Mouse (Mus musculus): Measurements from ENCODE around the gene Gm20388.

Gene Gm20388

GRCm38 (mm10) chr8:124105869-124106268, 4195.2 kb downstream of the Gm20388 start:
- in situ Hi-C loops (cut with MboI, MseI), result no loop called here

DNA sequence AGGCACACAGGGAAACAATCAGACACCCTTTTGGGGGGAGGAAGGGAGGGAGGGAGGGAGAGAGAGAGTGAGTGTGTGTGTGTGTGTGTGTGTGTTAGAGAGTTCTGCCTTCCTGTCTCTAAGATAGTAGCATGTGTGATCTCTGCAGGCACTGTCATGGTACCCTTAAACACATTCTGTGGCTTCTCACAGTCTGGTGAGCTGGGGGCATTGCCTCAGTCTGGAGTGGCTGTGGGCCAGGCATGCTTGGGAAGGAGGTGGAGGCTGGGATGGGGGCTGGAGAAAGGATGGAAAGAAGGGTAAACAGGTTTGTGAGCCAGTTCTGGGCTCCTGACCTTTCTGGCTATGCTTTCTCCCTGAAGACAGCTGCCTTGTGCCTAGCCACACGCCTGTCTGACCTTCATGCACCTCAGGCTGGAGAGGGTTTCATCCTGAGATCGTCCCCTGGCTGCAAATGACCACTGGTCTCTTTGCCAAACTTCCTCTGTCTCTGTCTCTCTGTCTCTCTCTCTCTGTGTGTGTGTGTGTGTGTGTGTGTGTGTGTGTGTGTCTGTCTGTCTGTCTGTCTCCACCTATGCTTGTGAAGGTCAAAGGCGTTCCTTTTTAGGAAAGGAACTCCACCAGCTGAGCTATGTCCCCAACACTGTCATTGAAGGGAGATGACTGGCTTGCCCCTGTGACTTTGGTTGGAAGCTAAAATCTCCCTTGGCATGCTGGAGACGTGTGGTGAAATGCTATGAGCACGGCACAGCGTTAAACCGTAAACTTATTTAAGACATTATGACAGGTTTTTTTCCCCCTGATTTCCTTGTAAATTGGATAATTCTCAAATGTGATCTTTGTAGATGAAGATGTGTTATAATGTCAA, 4195.9 kb downstream of the Gm20388 start:
- in situ Hi-C loops (cut with MboI, MseI), result no loop called here

- in situ Hi-C loops (cut with MboI, MseI), result no loop called here
These were observed 4202.5 kb downstream of the Gm20388 start for GRCm38 (mm10) chr8:124113108-124113507.

GRCm38 (mm10) chr8:124125241-124125640, 4214.6 kb downstream of the Gm20388 start:
- in situ Hi-C loops (cut with MboI, MseI), result no loop called here

GRCm38 (mm10) chr8:124137261-124137660, 4226.6 kb downstream of the Gm20388 start:
- in situ Hi-C loops (cut with MboI, MseI), result no loop called here

DNA sequence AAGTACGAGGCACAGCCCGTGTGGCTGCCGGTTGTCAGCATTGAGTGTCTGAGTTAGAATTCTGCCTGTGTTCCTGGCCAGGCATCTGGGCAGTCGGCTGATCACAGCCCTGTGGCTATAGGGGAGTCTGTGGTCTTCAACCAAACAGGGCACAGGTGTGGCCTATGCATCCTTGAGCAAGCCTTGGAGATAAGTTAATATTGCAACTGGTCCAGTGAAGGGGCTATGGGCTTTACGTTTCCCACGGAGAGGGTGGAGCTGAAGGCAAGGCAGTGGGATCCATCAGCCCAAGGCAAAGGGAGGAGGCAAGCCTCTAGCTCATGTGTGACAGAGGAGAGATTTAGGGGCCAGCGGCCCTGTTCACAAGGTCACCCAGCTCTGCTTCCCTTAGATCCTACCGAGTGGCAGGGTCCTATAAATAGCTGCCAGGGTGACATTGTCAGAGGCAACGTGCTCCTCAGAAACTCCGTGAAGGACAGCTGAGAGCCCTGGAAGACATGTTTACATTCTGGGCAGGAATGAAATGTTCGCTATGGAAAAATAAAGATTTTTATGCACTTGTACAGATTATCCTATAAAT, 4229.7 kb downstream of the Gm20388 start:
- in situ Hi-C loops (cut with MboI, MseI), result loop anchor here (10.0 kb wide), 2 partner anchors 574 to 1804 kb away; no protein-coding TSS in a partner anchor

GRCm38 (mm10) chr8:124140868-124141431, 4230.3 kb downstream of the Gm20388 start:
- in situ Hi-C loops (cut with MboI, MseI), result loop anchor here (10.0 kb wide), 2 partner anchors 574 to 1804 kb away; no protein-coding TSS in a partner anchor

- in situ Hi-C loops (cut with MboI, MseI), result loop anchor here (10.0 kb wide), 2 partner anchors 573 to 1803 kb away; no protein-coding TSS in a partner anchor
These were observed 4231.2 kb downstream of the Gm20388 start for GRCm38 (mm10) chr8:124141681-124142391.

DNA sequence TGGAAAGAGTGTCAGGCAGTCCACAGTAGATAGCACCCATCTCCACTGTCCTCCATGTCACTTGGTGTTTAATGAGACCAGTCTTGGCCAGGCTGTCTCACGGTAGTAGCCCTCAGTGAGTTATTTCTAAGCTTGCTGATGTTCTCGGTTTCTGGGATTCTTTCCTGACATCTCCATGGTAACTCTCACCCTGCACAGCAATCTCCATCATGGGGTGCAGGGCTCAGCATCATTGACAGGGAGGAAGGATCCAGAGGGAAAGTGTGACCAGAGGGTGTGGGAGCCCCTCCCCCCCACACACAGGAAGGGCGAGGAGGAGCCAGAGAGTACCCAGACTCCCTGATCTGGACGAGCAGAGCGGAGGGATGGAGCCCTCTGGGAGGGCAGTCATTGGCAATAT, 4232.4 kb downstream of the Gm20388 start:
- in situ Hi-C loops (cut with MboI, MseI), result loop anchor here (10.0 kb wide), 2 partner anchors 572 to 1802 kb away; no protein-coding TSS in a partner anchor

DNA sequence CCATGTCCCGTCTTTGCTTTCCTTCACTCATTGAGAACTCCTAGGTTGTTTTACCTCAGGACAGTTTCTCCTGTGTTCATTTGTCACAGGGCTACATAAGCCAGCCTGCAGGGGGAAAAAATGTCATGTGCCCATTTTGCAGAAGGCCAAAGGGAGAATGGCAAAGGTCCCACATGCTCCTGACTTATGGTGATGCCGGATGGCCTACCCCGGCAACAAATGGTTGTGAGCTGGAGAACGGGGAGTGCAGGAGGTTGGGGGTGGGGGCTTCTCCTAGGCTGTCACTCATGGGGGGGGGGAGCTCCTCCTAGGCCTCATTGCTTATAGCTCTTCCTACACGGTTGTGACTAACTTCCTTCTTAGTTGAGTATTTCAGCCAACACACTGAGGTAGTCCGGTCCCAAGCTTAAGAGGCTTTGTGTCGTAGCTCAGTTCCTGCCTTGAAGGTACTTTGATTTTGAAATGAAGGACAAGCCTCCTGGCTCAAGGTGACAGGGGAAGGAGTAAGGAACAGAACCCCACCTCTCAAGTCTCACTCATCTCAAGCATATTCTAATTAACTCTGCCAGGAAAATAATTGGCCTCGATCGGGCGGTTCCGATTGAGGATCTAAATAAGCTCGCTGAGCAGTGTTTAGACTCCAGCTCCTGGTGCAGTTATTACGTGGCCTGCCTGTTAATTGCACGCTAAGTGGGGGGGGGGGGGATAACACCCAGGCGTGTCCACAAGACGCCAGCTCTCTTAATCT, 4233.4 kb downstream of the Gm20388 start:
- in situ Hi-C loops (cut with MboI, MseI), result loop anchor here (10.0 kb wide), 2 partner anchors 571 to 1801 kb away; no protein-coding TSS in a partner anchor

- in situ Hi-C loops (cut with MboI, MseI), result loop anchor here (10.0 kb wide), 2 partner anchors 570 to 1800 kb away; no protein-coding TSS in a partner anchor
These were observed 4234.0 kb downstream of the Gm20388 start for GRCm38 (mm10) chr8:124144619-124144980.

DNA sequence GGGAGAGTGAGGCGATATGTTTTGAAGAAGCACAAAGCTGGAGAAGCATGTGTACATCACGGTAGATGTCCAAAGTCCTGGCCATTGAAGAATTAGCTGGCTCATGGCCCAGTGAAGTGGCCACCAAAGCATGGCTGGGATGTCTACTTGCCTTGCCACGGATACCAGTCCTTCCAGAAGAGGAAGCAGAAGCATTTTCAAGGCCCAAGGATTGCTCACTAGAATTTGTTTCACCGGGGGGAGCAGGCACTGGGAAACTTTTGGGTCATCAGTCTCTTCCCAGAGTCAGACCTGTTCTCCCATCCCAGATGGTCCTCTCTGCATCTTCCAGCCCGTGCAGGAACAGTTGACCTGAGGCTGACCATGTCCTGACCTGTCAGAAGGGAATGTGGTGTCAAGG, 4235.6 kb downstream of the Gm20388 start:
- in situ Hi-C loops (cut with MboI, MseI), result loop anchor here (10.0 kb wide), 2 partner anchors 569 to 1799 kb away; no protein-coding TSS in a partner anchor

GRCm38 (mm10) chr8:124150009-124150408, 4239.4 kb downstream of the Gm20388 start:
- in situ Hi-C loops (cut with MboI, MseI), result no loop called here

DNA sequence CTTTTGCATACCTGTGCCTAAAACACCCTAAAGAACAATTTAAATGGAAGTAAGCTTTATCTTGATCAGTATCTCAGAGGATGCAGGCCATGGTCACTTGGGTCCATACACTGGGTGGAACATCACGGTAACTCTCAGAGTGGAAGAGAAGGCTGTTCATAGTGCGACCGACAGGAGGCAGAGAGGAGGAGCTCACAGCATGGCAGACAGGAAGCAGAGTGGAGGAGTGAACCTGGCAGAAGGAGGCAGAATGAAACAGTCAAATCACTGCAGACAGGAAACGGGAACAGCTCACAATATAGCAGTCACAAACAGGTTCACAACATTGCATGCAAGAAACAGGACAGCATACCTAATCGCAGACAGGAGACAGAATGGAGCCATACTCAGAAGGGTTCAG, 4239.9 kb downstream of the Gm20388 start:
- in situ Hi-C loops (cut with MboI, MseI), result no loop called here

DNA sequence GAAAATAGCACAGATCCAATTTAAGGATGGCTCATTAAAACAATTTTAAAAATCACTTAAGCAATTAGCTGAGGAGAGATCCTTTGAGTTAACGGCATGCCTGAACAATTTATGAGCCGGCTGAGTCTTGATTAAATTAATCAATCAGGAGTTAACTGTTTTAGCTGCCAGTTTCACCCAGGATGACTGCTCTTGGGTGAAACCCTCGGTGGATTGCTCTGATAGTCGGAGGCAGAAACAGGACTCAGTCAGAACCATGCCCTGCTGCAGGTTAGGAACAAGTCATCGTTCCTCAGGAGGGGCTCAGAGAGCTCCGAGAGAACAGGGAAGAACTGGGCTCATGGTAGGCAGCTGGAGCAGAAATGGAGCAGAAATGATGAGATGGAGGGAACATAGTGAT, 4241.2 kb downstream of the Gm20388 start:
- in situ Hi-C loops (cut with MboI, MseI), result no loop called here

GRCm38 (mm10) chr8:124152771-124153170, 4242.1 kb downstream of the Gm20388 start:
- in situ Hi-C loops (cut with MboI, MseI), result no loop called here

- in situ Hi-C loops (cut with MboI, MseI), result no loop called here
These were observed 4245.7 kb downstream of the Gm20388 start for GRCm38 (mm10) chr8:124156324-124156723.

- in situ Hi-C loops (cut with MboI, MseI), result no loop called here
These were observed 4251.0 kb downstream of the Gm20388 start for GRCm38 (mm10) chr8:124161683-124162082.

GRCm38 (mm10) chr8:124163258-124163657, 4252.6 kb downstream of the Gm20388 start:
- in situ Hi-C loops (cut with MboI, MseI), result no loop called here

GRCm38 (mm10) chr8:124169749-124170148, 4259.1 kb downstream of the Gm20388 start:
- in situ Hi-C loops (cut with MboI, MseI), result no loop called here

DNA sequence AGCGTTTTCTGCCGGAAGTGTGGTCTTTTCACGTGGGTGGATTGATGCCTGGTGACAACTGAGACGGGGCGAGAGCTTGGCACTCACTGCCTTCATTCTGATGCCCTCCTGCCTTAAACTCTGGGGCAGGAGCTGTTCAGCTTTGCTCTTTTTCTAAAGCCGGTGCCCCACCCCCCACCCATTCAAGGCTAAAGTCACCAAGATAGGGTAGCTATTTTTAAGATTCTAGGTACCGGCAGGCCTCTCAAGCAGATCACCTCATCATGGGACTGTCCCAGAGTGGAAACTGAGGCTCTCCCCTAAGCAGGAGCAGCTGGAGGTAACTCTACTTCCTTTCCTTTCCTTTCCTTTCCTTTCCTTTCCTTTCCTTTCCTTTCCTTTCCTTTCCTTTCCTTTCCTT, 4260.0 kb downstream of the Gm20388 start:
- in situ Hi-C loops (cut with MboI, MseI), result no loop called here

Measured in T-helper 1 cell (primary cell).